Mouse (Mus musculus) cerebral cortex, adult 2 months (tissue): ENCODE measurements around the gene Hist1h2bk.

ENCODE experiments used
- WGBS: fragments of 180-500 bp; shearing (Covaris S2); methylation state at CpG from one replicate; pipeline ENCODE4 v1.1.7; 2018; 5-methylcytosine and 5-hydroxymethylcytosine counted together

The Hist1h2bk gene

GRCm38 (mm10) chr13:22014411-22014845 is 21.2 kb upstream of the Hist1h2bk start:
- 12% methylated on average over 17 of the region's 17 CpGs for WGBS

- WGBS: 16% methylated on average over 27 of the region's 27 CpGs
Observed at GRCm38 (mm10) chr13:22015479-22016450, 19.9 kb upstream of the Hist1h2bk start.

- WGBS: 5% methylated on average over 44 of the region's 44 CpGs
Observed at GRCm38 (mm10) chr13:22019934-22020835, 15.5 kb upstream of the Hist1h2bk start.

- 4% methylated on average over 8 of the region's 8 CpGs for WGBS
Observed at GRCm38 (mm10) chr13:22020901-22021339, 14.8 kb upstream of the Hist1h2bk start.

GRCm38 (mm10) chr13:22021581-22021980 is 14.1 kb upstream of the Hist1h2bk start:
- 3% methylated on average over 11 of the region's 11 CpGs for WGBS

GRCm38 (mm10) chr13:22022241-22022640 is 13.4 kb upstream of the Hist1h2bk start:
- 2% methylated on average over 9 of the region's 9 CpGs for WGBS

GRCm38 (mm10) chr13:22026058-22027031 is 9.3 kb upstream of the Hist1h2bk start:
- 4% methylated on average over 35 of the region's 35 CpGs for WGBS

- under 1% methylated on average over 40 of the region's 40 CpGs for WGBS
Observed at GRCm38 (mm10) chr13:22028673-22029460, 6.8 kb upstream of the Hist1h2bk start.

- WGBS: 31% methylated on average over 8 of the region's 8 CpGs
Observed at GRCm38 (mm10) chr13:22029928-22030327, 5.7 kb upstream of the Hist1h2bk start.

- WGBS: 4% methylated on average over 4 of the region's 4 CpGs
Observed at GRCm38 (mm10) chr13:22030493-22030892, 5.2 kb upstream of the Hist1h2bk start.

- 55% methylated on average over 5 of the region's 5 CpGs for WGBS
Observed at GRCm38 (mm10) chr13:22033741-22034442, 1.8 kb upstream of the Hist1h2bk start.

GRCm38 (mm10) chr13:22034443-22035266 is 1.0 kb upstream of the Hist1h2bk start:
- WGBS: 2% methylated on average over 14 of the region's 14 CpGs

GRCm38 (mm10) chr13:22036149-22036956 is 683 bp downstream of the Hist1h2bk start:
- WGBS: 4% methylated on average over 23 of the region's 23 CpGs

GRCm38 (mm10) chr13:22036986-22037385 is 1.3 kb downstream of the Hist1h2bk start:
- WGBS: 61% methylated on average over 3 of the region's 3 CpGs

GRCm38 (mm10) chr13:22037415-22037814 is 1.7 kb downstream of the Hist1h2bk start:
- 88% methylated on average over 2 of the region's 2 CpGs for WGBS

- 69% methylated on average over 5 of the region's 5 CpGs for WGBS
Observed at GRCm38 (mm10) chr13:22039364-22039763, 3.7 kb downstream of the Hist1h2bk start.

GRCm38 (mm10) chr13:22039951-22040463 is 4.3 kb downstream of the Hist1h2bk start:
- WGBS: 7% methylated on average over 2 of the region's 2 CpGs
